Mouse (Mus musculus) spleen, adult 2 months (tissue): ENCODE results near the gene Abcc12.

Source experiments
- CTCF ChIP-seq: fragments of 200-500 bp; IDR thresholded peaks from 2 replicates; pipeline ENCODE4 v1.5.1; 2011; ENCODE audit warnings: mild to moderate bottlenecking, inconsistent platforms; ENCODE audit not compliant: insufficient read depth, insufficient read length, insufficient replicate concordance; ENCODE audit errors: extremely low read depth
- POLR2A ChIP-seq: fragments of 200-500 bp; IDR thresholded peaks from 2 replicates; pipeline ENCODE4 v1.6.1; 2011; ENCODE audit warnings: low read depth, low read length, inconsistent platforms

DNA sequence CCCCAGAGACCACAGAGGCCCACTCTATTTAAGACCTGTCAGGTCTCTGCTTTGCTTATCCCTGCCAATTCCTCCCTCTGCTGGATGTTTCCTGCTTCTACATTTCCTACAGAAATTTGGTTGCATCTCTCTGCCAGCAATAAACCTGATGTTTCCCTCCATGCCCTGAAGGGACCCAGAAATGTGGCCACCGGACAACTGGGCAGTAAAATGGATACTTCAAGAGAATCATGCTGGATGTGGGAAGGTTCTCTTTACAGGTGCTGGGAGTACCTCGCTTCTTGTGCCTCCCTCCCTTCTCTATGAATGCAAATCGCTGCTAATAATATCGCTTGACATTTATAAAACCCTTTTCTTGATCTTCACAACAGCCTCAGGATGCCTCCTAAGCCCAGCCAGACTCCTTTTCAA is 1.4 kb upstream of the Abcc12 start:
- TF ChIP-seq CTCF (no peak), POLR2A (no peak)
